Mouse (Mus musculus) heart, embryonic 16.5 days (tissue): ENCODE results near the gene Slc51b. TPM values are rescaled to one million over a fixed set of nuclear protein-coding genes. Genes with fewer than 3 reads are reported as not detected.

Experiments
- ATAC-seq: fragments of 200-750 bp; cut with Nextera tagmentation; replicated peaks from 2 replicates; pipeline ENCODE4 v1.8.0; 2017; ENCODE audit warnings: moderate number of reproducible peaks; ENCODE audit not compliant: insufficient read depth, low FRiP score; ENCODE audit errors: extremely low read depth
- H3K27ac ChIP-seq: fragments of 300-500 bp; sonication (generic); 2 replicates; pipeline ENCODE4 v1.5.1; 2014; ENCODE audit warnings: mild to moderate bottlenecking, low read length, control low read depth, moderate library complexity
- H3K27me3 ChIP-seq: fragments of 300-500 bp; sonication (generic); 2 replicates; pipeline ENCODE4 v1.6.1; 2014; ENCODE audit warnings: low read length, mixed read lengths; ENCODE audit not compliant: control insufficient read depth, insufficient read depth
- H3K36me3 ChIP-seq: fragments of 300-500 bp; sonication (generic); 2 replicates; pipeline ENCODE4 v1.6.1; 2014; ENCODE audit not compliant: control insufficient read depth, insufficient read depth
- H3K4me1 ChIP-seq: fragments of 300-500 bp; sonication (generic); 2 replicates; pipeline ENCODE4 v1.6.1; 2014; ENCODE audit warnings: low read length, mixed read lengths; ENCODE audit not compliant: control insufficient read depth, insufficient read depth
- H3K4me2 ChIP-seq: fragments of 300-500 bp; sonication (generic); 2 replicates; pipeline ENCODE4 v1.6.1; 2014; ENCODE audit warnings: low read depth, mild to moderate bottlenecking, control low read depth, low read length
- H3K4me3 ChIP-seq: fragments of 300-500 bp; sonication (generic); 2 replicates; pipeline ENCODE4 v1.5.1; 2014; ENCODE audit warnings: mild to moderate bottlenecking, control low read depth, low read length
- H3K9ac ChIP-seq: fragments of 300-500 bp; sonication (generic); 2 replicates; pipeline ENCODE4 v1.6.1; 2014; ENCODE audit warnings: low read length, control low read depth
- H3K9me3 ChIP-seq: fragments of 300-500 bp; sonication (generic); replicated peaks from 2 replicates; pipeline ENCODE4 v1.6.1; 2016; ENCODE audit warnings: low read length; ENCODE audit not compliant: control insufficient read depth
- WGBS: fragments of 180-500 bp; shearing (Covaris S2); extraction: QIAGEN DNeasy Blood & Tissue Kit; methylation state at CpG from one replicate; pipeline ENCODE4 v1.1.7; 2014; 5-methylcytosine and 5-hydroxymethylcytosine counted together
- polyA plus RNA-seq: library from polyadenylated mRNA; unstranded; fragments of >200 nt; fragmentation: Nextera tagmentation; extraction: Ambion mirVana; gene quantifications from 2 replicates; pipeline ENCODE4 v1.2.1, GENCODE M21; 2015

Gene Slc51b
- polyA plus RNA-seq, 1 experiment from 2014 or later = 0.70 TPM

- 90% methylated on average over 4 of the region's 4 CpGs for WGBS
These were observed 21.9 kb upstream of the Slc51b start for GRCm38 (mm10) chr9:65444692-65445091.

GRCm38 (mm10) chr9:65435671-65436301 lies 13.0 kb upstream of the Slc51b start, which contains the start of gene Mtfmt:
Mtfmt (plus strand) TSS chr9:65435782.
- Histone ChIP-seq H3K27me3 (no peaks in the 10 kb centered on the region), H3K4me1 (peaks cover 4% of the 10 kb centered on the region; the same call in 1 of the 2 replicates), H3K9me3 (no peaks in the 10 kb centered on the region), H3K4me3 (peak within 1 kb of the TSS; percentile 96), H3K36me3 (peaks cover 6% of the 10 kb centered on the region; the same call in 1 of the 2 replicates), H3K4me2 (peak within 1 kb of the TSS; percentile 75), H3K9ac (peak within 1 kb of the TSS; percentile 89), H3K27ac (peak within 1 kb of the TSS; percentile 5; the same call in 1 of the 2 replicates)
- ATAC-seq = peak; percentile 93
- WGBS = under 1% methylated on average over 54 of the region's 54 CpGs

More at GRCm38 (mm10) chr9:65444692-65445091, 21.9 kb upstream of the Slc51b start:
- H3K4me3 ChIP-seq = no peak overlapping the region
- ATAC-seq = no peak
- H3K9me3 ChIP-seq = no peaks in the 10 kb centered on the region
- H3K4me2 ChIP-seq = no peak overlapping the region
- H3K27me3 ChIP-seq = no peaks in the 10 kb centered on the region
- no peak overlapping the region for H3K9ac ChIP-seq
- H3K27ac ChIP-seq = no peak overlapping the region
- H3K36me3 ChIP-seq = peaks cover 37% of the 10 kb centered on the region
- H3K4me1 ChIP-seq = no peaks in the 10 kb centered on the region

- Histone ChIP-seq H3K27me3 (no peaks in the 10 kb centered on the region), H3K4me2 (no peak overlapping the region), H3K9ac (no peak overlapping the region), H3K9me3 (no peaks in the 10 kb centered on the region), H3K36me3 (0 out of 2 replicates have a peak, but pooled peaks cover under 1% of the 10 kb centered on the region), H3K27ac (no peak overlapping the region), H3K4me3 (no peak overlapping the region; the same call in 1 of the 2 replicates), H3K4me1 (peaks cover 4% of the 10 kb centered on the region; the same call in 1 of the 2 replicates)
- WGBS = 66% methylated on average over 4 of the region's 4 CpGs
- ATAC-seq = no peak
These were observed 12.5 kb upstream of the Slc51b start for GRCm38 (mm10) chr9:65435211-65435610.

GRCm38 (mm10) chr9:65434140-65434539 lies 11.4 kb upstream of the Slc51b start:
- Histone ChIP-seq H3K27me3 (no peaks in the 10 kb centered on the region), H3K4me1 (peaks cover 4% of the 10 kb centered on the region; the same call in 1 of the 2 replicates), H3K36me3 (no peaks in the 10 kb centered on the region), H3K9ac (no peak overlapping the region), H3K4me3 (no peak overlapping the region), H3K4me2 (no peak overlapping the region), H3K9me3 (no peaks in the 10 kb centered on the region), H3K27ac (no peak overlapping the region)
- no peak for ATAC-seq
- WGBS = 68% methylated on average over 5 of the region's 5 CpGs

- Histone ChIP-seq H3K27ac (no peak overlapping the region), H3K4me1 (peaks cover 4% of the 10 kb centered on the region; the same call in 1 of the 2 replicates), H3K27me3 (no peaks in the 10 kb centered on the region), H3K36me3 (no peaks in the 10 kb centered on the region), H3K4me2 (no peak overlapping the region), H3K4me3 (no peak overlapping the region), H3K9me3 (no peaks in the 10 kb centered on the region), H3K9ac (no peak overlapping the region)
- ATAC-seq = no peak
- WGBS = under 1% methylated on average over 3 of the region's 3 CpGs
These were observed 9.5 kb upstream of the Slc51b start for GRCm38 (mm10) chr9:65432236-65432635.

- no peak overlapping the region for H3K4me2 ChIP-seq
- 81% methylated on average over 5 of the region's 5 CpGs for whole genome bisulfite sequencing
- ATAC-seq = no peak
- no peaks in the 10 kb centered on the region for H3K27me3 ChIP-seq
- no peaks in the 10 kb centered on the region for H3K36me3 ChIP-seq
- no peak overlapping the region for H3K9ac ChIP-seq
- no peaks in the 10 kb centered on the region for H3K4me1 ChIP-seq
- H3K9me3 ChIP-seq = no peaks in the 10 kb centered on the region
- no peak overlapping the region for H3K27ac ChIP-seq
- no peak overlapping the region for H3K4me3 ChIP-seq
These were observed 8.2 kb upstream of the Slc51b start for GRCm38 (mm10) chr9:65430921-65431320.

- no peak overlapping the region for H3K4me2 ChIP-seq
- no peaks in the 10 kb centered on the region for H3K27me3 ChIP-seq
- no peaks in the 10 kb centered on the region for H3K4me1 ChIP-seq
- no peaks in the 10 kb centered on the region for H3K36me3 ChIP-seq
- no peak overlapping the region for H3K9ac ChIP-seq
- ATAC-seq = no peak
- H3K27ac ChIP-seq = no peak overlapping the region
- H3K9me3 ChIP-seq = no peaks in the 10 kb centered on the region
- no peak overlapping the region for H3K4me3 ChIP-seq
These were observed 7.6 kb upstream of the Slc51b start for GRCm38 (mm10) chr9:65430401-65430800.

- Histone ChIP-seq H3K9ac (no peak overlapping the region), H3K9me3 (no peaks in the 10 kb centered on the region), H3K4me2 (no peak overlapping the region), H3K27me3 (no peaks in the 10 kb centered on the region), H3K4me1 (no peaks in the 10 kb centered on the region), H3K27ac (no peak overlapping the region), H3K4me3 (no peak overlapping the region), H3K36me3 (no peaks in the 10 kb centered on the region)
- no peak for ATAC-seq
- WGBS = 81% methylated on average over 5 of the region's 5 CpGs
These were observed 5.2 kb upstream of the Slc51b start for GRCm38 (mm10) chr9:65428003-65428402.

GRCm38 (mm10) chr9:65427511-65427910 lies 4.8 kb upstream of the Slc51b start:
- H3K27me3 ChIP-seq = no peaks in the 10 kb centered on the region
- no peaks in the 10 kb centered on the region for H3K9me3 ChIP-seq
- no peak overlapping the region for H3K4me3 ChIP-seq
- no peak overlapping the region for H3K27ac ChIP-seq
- no peaks in the 10 kb centered on the region for H3K4me1 ChIP-seq
- no peak overlapping the region for H3K9ac ChIP-seq
- no peaks in the 10 kb centered on the region for H3K36me3 ChIP-seq
- no peak overlapping the region for H3K4me2 ChIP-seq
- no peak for ATAC-seq
- WGBS = 79% methylated on average over 2 of the region's 2 CpGs
